Mouse (Mus musculus) spleen, embryonic (tissue): ENCODE data around the gene Trappc6a.
"Not testable (repeated sequence)": the region's sequence is repeated elsewhere in the genome, so short reads cannot be mapped to it uniquely, and the experiment has no call there.

ENCODE experiments used
- CTCF ChIA-PET: fragments of 350-600 bp; sonication (Branson Sonifier 250); formaldehyde crosslinking; loops from one replicate; lab custom pipeline; 2022; lab: Charles Lee

Gene Trappc6a

GRCm38 (mm10) chr7:19486549-19486948 lies 21.6 kb upstream of the Trappc6a start:
- CTCF ChIA-PET, result no interaction called here

GRCm38 (mm10) chr7:19489525-19489924 lies 18.7 kb upstream of the Trappc6a start:
- CTCF ChIA-PET, result no interaction called here

GRCm38 (mm10) chr7:19491731-19492130 lies 16.5 kb upstream of the Trappc6a start:
- CTCF ChIA-PET, result no interaction called here

GRCm38 (mm10) chr7:19494751-19495474 lies 13.3 kb upstream of the Trappc6a start:
- CTCF ChIA-PET, result no interaction called here

- CTCF ChIA-PET, result no interaction called here
Measured at GRCm38 (mm10) chr7:19495521-19496213, 12.5 kb upstream of the Trappc6a start.

- CTCF ChIA-PET, result no interaction called here
Measured at GRCm38 (mm10) chr7:19496214-19496555, 12.0 kb upstream of the Trappc6a start.

- CTCF ChIA-PET, result no interaction called here
Measured at GRCm38 (mm10) chr7:19498326-19498725, 9.9 kb upstream of the Trappc6a start.

- CTCF ChIA-PET, result no interaction called here
Measured at GRCm38 (mm10) chr7:19500420-19501363, 7.5 kb upstream of the Trappc6a start.

GRCm38 (mm10) chr7:19501658-19502057 lies 6.5 kb upstream of the Trappc6a start:
- CTCF ChIA-PET, result no interaction called here

GRCm38 (mm10) chr7:19503481-19504068 lies 4.6 kb upstream of the Trappc6a start:
- CTCF ChIA-PET, result interaction anchor here (0.6 to 0.7 kb wide), 2 partner anchors 36 to 153 kb away, joined by 3 to 11 read pairs; no protein-coding TSS in a partner anchor

- CTCF ChIA-PET, result no interaction called here
Measured at GRCm38 (mm10) chr7:19506326-19506725, 1.9 kb upstream of the Trappc6a start.

GRCm38 (mm10) chr7:19506969-19507611 lies 1.1 kb upstream of the Trappc6a start:
- CTCF ChIA-PET, result interaction anchor here (1.4 kb wide), 1 partner anchor 55 kb away, joined by 5 read pairs; the partner anchor contains the start of gene Ppp1r37

GRCm38 (mm10) chr7:19507612-19507981 lies 598 bp upstream of the Trappc6a start:
- CTCF ChIA-PET, result interaction anchor here (1.4 kb wide), 1 partner anchor 55 kb away, joined by 5 read pairs; the partner anchor contains the start of gene Ppp1r37

- CTCF ChIA-PET, result interaction anchor here (0.6 kb wide), 1 partner anchor 53 kb away, joined by 4 read pairs; no protein-coding TSS in a partner anchor
Measured at GRCm38 (mm10) chr7:19508924-19509568, 851 bp downstream of the Trappc6a start.

- CTCF ChIA-PET, result no interaction called here
Measured at GRCm38 (mm10) chr7:19509786-19510185, 1.6 kb downstream of the Trappc6a start.

GRCm38 (mm10) chr7:19511934-19512333 lies 3.7 kb downstream of the Trappc6a start:
- CTCF ChIA-PET, result not testable (repeated sequence)

- CTCF ChIA-PET, result no interaction called here
Measured at GRCm38 (mm10) chr7:19512353-19512752, 4.2 kb downstream of the Trappc6a start.

- CTCF ChIA-PET, result interaction anchor here (0.6 to 1.2 kb wide), 3 partner anchors 56 to 84 kb away, joined by 3 to 6 read pairs (median 4); no protein-coding TSS in a partner anchor
Measured at GRCm38 (mm10) chr7:19517652-19518365, 9.6 kb downstream of the Trappc6a start, which contains the start of gene Nkpd1. Nkpd1 (plus strand) TSS chr7:19517838.

- CTCF ChIA-PET, result interaction anchor here (0.6 kb wide), 1 partner anchor 401 kb away, joined by 5 read pairs; the partner anchor contains the start of gene Pvr
Measured at GRCm38 (mm10) chr7:19520032-19520431, 11.8 kb downstream of the Trappc6a start.
